Mouse (Mus musculus): Measurements from ENCODE around the gene Cdk5.

GRCm38 (mm10) chr5:24399686-24400085 lies 23.6 kb downstream of the Cdk5 start:
- TF ChIP-seq POLR2A (IDR thresholded peaks at IDR 0.05; ENCODE audit: insufficient read depth, low read depth, low read length) (no peak), CTCF (IDR thresholded peaks at IDR 0.05) (no peak), EP300 (IDR thresholded peaks at IDR 0.05; ENCODE audit: insufficient read depth, low read depth, low read length) (no peak)
